Mouse (Mus musculus) v-Abl transformed pro-B cells (cell line): Measurements from ENCODE around the gene Rbck1.

ENCODE experiments used
- in situ Hi-C, 2 experiments: fragments of 400-800 bp; cut with MboI; formaldehyde crosslinking; loops; one replicate each; pipeline ENCODE4 v1.15.1; 2025; ENCODE audit not compliant: unreplicated experiment in 2 of 2

The Rbck1 gene

GRCm38 (mm10) chr2:152346776-152347465, 14.5 kb upstream of the Rbck1 start:
- in situ Hi-C loops: no loop called here

GRCm38 (mm10) chr2:152345393-152345792, 12.9 kb upstream of the Rbck1 start:
- in situ Hi-C loops: no loop called here

- in situ Hi-C loops: no loop called here
Observed at GRCm38 (mm10) chr2:152344909-152345308, 12.5 kb upstream of the Rbck1 start.

DNA sequence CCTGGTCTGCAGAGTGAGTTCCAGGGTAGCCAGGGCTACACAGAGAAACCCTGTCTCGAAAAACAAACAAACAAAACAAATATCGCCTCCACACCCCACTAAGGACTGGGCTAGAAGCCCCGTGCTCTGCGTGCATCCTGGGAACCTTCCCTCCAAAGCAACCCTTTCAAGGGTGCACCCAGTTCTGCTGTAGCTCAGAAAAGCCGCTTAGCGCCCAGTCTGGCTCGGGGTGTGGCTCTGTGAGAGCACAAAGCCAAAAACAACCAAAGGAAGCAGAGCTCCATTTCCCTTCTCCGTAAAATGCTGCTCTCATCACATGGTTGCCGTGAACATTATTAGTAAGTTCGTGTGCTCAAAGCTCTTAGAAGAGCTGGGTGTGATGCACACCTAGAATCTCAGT, 11.9 kb upstream of the Rbck1 start:
- in situ Hi-C loops: no loop called here

DNA sequence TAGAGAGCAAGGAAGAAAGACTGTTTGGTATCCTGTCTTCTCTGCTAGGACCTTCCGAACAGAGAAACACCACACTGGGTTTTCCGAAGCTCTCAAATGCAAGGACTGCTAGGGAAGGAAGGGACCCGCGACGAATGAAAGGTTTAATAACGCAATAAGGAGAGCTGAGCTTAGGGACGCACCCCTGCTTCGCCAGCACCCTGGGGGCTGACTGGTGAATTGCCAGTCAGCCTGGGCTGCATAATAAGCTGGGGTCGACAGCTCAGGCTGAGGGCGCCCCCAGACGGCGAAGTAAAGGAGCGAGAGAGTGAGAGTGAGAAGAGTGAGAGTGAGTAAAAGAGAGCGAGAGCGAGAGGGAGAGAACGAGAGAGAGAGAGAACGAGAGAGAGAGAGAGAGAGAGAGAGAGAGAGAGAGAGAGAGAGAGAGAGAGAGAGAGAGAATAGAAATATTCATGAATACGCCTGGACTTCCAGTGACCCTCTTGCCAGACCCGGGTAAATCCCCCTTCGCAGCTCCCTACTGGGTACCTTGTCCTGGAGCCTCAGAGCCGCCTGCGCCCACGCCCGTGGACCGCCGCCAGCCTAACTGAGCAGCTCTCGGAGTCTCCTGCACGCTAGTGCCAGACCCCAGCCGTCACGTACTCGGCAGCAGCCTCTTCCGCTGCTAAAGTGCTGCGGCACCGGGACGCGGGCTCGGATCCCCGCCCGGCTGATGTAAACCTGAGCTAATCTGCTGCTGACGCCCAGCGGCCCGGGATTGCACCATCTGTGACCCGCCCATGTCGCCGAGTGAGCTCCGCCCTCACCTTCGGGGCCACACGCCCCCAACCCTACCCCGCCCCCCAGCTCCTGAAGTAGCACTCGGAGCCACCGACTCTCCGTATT, 11.1 kb upstream of the Rbck1 start, which contains the start of gene Trib3:
Trib3 (minus strand) TSS at position 704 of the 885 bp plus-strand sequence.
- in situ Hi-C loops: no loop called here

DNA sequence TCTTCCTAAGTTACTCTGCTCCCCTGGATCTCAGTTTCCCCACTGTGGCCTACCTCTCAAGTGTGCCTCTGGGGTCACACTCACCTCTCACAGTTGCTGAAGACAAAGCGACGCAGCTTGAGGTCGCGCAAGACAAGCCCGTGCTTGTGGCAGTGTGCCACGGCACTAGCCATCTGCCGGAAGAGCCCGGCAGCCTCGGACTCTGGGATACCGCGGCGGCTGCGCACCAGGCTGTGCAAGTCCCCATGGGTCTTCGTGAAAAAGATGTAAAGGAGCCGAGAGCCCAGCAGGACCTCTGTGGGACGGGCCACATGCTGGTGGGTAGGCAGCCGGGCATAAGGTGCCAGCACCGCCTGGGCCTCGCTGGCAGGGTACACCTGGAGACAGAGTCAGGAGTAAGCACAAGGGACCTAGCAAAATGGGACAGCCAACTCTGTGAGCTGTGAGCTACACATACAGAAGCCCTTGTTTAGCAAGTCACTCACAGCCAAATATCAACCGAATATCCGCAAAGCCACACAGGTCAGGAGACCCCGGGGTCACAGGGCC, 7.3 kb upstream of the Rbck1 start:
- in situ Hi-C loops: no loop called here

DNA sequence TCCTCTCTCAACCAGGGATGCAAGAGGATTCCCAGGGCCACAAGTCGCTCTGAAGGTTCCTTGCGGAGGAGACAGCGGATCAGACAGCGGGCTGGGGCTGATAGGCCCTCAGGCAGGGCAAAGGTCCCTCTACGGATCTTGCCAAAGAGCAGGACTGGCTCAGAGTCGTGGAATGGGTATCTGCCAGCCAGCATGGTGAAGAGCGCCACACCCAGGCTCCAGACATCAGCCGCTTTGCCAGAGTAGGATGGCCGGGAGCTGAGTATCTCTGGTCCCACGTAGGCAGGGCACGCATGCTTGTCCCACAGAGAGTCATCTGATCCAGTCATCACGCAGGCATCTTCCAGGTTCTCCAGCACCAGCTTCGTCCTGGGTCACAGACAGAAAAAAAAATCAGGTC, 5.9 kb upstream of the Rbck1 start:
- in situ Hi-C loops: no loop called here

DNA sequence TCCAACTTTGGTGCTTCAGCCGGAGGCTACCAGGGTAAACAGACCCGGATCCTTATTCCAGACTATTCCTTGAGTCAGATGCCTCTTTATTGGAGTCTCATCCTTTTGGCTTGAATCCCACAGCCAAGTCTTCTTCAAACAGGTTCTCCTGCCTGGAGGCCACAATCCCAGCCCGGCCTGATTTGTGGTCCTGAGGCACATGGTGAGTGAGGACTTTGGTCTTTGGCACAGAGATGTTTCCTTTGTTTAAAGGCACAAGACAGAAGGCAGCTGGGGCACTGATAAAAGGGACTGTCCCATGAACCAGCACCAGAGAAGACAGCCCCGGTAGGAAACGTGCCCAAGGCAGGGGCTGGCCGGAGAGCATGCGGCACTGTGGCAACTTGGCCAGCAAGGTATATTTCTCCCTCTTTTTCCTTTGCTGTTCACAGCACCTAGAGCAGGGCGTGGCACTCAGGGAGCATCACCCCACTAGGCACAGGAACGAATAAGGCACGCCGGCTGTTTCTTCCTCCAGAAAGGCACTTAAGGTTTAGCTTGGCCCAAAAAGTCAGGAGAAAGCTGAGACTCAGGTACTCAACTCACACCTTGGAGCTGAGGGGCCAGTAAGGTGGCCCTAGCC, 5.2 kb upstream of the Rbck1 start:
- in situ Hi-C loops: no loop called here

GRCm38 (mm10) chr2:152336856-152337255, 4.4 kb upstream of the Rbck1 start:
- in situ Hi-C loops: no loop called here

- in situ Hi-C loops: no loop called here
Observed at GRCm38 (mm10) chr2:152335289-152335820, 2.9 kb upstream of the Rbck1 start.

DNA sequence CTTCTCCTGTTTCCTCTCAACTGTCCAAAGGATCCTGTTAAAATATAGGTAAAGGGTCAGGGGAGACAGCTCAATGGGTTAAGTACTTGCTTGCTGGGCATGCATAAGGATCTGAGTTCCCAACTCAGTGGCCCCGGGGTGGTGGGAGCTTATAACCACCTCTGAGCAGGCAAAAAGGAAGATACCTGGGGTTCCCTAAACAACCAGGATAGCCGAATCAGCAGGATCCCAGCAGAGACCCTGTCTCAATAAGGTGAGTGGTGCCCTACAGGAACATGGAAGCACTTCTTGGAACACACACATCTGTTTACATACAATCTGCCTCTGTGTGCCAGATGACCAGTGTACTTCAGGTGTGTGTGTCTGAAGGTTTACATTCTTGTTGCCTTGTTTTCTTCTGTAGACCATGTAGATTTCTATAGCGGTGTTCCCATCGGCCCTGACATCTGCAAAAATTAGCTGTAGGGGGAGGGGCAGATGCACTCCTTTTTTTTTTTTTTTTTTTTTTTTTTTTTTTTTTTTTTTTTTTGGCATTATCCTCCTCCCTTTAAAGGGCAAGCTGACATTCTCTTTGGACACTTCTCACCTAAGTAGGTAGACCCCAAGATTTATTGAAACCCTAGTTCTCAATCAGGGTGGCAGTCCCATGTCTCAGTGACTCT, 1.0 kb upstream of the Rbck1 start:
- in situ Hi-C loops: no loop called here

DNA sequence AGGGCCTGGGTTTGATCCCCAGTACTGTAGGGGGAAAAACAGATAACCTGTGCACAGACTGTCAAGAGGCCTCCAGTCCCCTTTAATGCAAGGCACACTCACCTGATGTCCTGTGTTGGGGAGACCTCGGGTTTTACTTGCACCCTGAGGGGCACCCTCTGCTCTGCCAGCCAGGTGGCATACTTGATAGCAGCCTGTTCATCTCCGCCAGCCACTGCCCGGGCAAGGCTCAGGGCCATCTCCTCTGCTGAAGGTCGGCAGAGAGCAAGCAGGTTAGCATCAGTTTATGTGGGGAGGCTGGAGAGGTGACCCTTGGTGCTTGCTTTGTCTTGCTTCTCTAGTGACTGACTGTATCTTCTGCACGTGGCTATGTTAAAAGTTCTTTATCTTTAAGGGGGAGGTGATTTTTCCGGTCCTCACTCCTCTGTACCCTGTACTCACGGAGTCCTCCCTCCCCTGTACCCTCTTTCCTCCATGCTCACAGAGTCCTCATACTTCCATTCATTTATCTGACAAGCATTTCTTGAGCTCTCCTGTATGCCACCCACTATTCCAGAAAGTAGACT, 1.5 kb downstream of the Rbck1 start:
- in situ Hi-C loops: no loop called here

DNA sequence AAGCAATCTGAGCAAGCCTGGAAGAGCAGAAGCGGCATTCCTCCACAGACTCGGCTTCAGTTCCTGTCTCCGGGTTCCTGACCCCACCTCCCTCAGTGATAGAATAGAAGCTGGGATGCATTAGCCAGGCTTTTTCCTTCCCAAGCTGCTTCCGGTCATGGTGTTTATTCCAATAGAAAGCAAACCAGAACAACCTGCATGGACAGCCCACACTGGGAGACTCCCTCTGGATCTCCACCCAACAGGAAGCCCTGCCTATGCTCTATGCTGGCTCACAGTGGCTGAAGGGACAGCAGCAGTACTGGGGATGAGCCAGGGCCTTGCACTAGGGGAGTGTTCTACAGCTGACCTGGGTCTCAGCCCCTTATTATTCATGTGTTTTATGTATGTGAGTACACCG, 4.5 kb downstream of the Rbck1 start:
- in situ Hi-C loops: no loop called here

GRCm38 (mm10) chr2:152326654-152327053, 5.8 kb downstream of the Rbck1 start:
- in situ Hi-C loops: no loop called here

DNA sequence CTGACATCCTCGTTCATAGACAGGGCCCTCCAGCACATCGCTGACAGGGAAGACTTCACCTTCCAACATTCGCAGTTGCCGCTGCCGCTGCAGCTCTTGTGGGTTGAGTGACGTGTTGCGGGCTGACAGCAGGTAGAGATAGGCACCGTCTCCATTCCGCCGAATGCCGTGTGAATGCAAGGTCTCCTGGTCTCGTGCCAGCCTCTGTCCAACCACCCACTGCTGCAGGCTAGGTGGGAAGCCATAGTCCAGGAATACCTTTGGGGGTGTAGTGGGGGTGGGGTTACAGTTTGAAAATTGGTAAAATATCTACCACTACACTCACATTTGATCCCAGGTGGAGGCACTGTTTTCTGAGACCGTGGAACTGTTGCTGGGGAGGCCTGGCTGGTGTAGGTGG, 6.3 kb downstream of the Rbck1 start:
- in situ Hi-C loops: no loop called here

DNA sequence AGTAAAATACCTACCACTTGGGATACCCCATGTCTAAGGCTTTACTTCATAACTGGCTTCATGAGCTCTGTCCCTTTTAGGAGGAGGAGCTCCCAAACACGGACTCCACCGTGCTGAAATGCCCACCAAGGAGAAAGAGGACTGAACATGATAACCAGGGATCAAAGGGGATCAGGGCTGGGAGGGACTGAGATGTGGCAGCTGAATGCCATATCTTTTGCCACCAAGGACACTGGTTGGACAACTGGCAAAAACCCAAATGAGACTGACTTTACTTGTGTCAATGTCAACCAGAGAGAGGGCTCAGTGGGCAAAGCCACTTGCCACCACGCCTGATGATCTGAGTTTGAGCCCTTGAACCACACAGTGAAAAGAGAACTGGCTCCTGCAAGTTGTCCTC, 7.6 kb downstream of the Rbck1 start:
- in situ Hi-C loops: no loop called here

DNA sequence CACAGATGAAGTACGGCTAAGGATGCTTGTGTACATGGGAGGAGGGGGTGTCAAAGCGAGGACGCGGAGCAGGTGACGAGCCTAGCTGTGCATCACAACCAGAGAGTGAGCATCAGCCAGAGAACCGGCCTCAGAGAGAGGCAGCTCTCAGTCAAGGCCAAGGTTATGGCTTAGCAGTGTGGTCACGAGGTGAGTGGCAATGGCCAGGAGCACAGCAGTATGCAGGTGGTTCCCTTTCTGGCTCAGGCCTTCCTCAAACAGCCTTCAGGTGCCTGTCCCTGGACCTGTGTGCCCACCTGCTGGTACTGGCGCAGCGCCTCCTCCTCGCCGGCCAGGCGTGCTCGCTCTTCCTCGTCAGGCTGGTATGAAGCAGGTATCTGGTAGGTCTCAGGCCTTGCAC, 8.5 kb downstream of the Rbck1 start:
- in situ Hi-C loops: no loop called here

DNA sequence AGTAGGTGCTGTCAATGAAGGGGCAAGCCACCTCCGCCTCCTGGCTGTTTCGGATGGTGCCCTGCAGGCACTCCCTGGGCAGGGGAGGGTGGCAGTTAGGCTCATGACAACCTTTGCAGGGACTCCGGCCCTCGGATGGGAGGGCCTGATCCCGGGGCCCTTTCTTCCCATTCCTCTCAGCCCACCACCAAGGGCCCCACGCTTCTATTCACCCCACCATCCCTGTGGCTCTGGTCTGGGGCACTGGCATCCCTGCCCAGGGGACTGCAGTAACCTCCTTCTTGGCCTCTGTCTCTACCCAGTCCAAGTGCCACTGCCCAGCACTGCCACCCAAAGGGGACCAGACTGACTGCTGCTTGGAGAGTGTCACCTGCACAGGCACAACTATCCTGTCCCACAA, 10.3 kb downstream of the Rbck1 start:
- in situ Hi-C loops: no loop called here

DNA sequence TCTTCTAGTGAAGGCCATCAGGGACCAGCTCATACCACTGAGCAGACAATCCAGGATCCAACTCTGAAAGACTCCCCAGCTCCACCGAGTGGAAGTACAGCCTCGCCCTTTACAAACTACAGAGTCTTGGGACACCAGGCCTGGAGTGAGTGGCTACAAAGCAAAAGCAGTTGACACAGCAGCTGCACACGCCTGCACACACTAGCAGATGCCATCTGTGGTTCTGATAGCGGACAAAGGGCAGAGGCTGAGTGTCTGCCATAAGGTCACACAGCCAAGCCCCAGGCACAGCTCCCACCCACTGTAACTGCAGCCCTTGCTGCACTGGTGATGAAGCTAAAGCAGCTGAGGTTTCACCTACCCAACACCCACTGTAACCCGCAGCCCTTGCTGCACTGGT, 10.9 kb downstream of the Rbck1 start:
- in situ Hi-C loops: no loop called here

DNA sequence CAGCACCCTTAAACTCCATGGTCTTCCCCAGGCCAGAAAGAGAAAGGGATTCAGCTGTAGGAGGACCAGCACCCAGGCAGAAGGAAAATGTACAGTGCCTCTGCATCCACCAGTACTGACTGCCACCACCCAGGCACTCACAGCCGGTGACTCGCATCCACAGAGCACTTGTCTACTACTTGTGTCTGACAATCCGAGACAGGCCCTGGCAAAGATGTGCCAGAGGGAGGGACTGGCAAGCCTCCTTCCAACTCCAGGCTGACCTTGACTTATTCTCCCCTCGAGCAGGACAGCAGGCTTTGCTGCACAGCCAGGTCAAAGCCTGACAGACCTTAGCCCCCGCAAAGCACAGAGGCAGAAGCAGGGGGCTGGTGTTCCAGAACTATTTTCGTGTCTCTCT, 15.4 kb downstream of the Rbck1 start:
- in situ Hi-C loops: no loop called here
